Mouse (Mus musculus): ENCODE measurements around the gene Olfr1420.
"Not testable (repeated sequence)": the region's sequence is repeated elsewhere in the genome, so short reads cannot be mapped to it uniquely, and the experiment has no call there.

Olfr1420 gene

GRCm38 (mm10) chr19:11886265-11886664 is at the start of gene Olfr1420:
TSS of gene Olfr1420 (plus strand) at chr19:11886565.
- no peak for DNase-seq (ENCODE audit: low spot score)

DNA sequence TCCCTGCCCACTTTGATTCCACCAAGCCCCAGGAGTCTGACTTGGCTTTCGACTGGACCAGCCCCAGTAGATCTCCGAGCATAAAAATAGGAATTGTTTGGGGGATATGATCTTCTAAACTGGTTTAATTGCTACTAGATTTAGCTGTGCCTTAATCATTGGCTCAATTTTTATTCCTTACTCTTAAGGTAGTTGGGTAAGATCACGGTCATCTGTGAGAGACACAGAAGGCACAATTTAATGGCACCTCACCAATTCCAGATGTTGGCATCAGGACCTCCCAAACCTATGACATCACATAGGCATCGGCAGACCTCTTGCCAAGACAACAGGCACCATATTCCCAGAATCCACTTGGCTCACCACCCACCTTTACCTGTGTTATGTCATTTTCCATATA is 47.2 kb upstream of the Olfr1420 start, which contains the start of gene Olfr1417:
Olfr1417 (minus strand) TSS at position 101 of the 400 bp plus-strand sequence.
- DNase-seq (ENCODE audit: low spot score): no peak

GRCm38 (mm10) chr19:11846333-11846732 is 40.0 kb upstream of the Olfr1420 start:
- DNase-seq (ENCODE audit: low spot score): no peak

- no peak for DNase-seq (ENCODE audit: low spot score)
These were observed 33.7 kb upstream of the Olfr1420 start for GRCm38 (mm10) chr19:11852652-11853051.

DNA sequence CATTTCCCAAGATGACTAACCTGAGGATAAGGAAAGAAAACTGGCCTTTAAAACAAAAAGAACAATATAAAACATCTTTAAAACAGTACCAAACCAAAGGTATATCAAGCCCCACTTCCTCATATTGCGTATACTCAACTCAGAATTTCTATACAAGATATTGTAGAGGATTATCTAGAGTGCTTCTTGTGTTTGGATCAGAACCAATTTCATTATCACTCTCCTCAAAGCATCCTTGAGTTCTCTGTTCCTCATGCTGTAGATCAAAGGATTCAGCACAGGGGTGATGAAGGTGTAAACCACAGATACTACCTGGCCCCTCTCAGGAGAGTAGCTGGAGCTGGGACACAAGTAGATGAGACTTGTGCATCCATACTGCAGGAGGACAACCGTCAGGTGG is 31.5 kb upstream of the Olfr1420 start:
- no peak for DNase-seq (ENCODE audit: low spot score)

- DNase-seq (ENCODE audit: low spot score): no peak
These were observed 29.9 kb upstream of the Olfr1420 start for GRCm38 (mm10) chr19:11856506-11856905.

GRCm38 (mm10) chr19:11860966-11861365 is 25.4 kb upstream of the Olfr1420 start, which contains the start of gene Olfr1418:
TSS of gene Olfr1418 (minus strand) at chr19:11861066.
- no peak for DNase-seq (ENCODE audit: low spot score)

DNA sequence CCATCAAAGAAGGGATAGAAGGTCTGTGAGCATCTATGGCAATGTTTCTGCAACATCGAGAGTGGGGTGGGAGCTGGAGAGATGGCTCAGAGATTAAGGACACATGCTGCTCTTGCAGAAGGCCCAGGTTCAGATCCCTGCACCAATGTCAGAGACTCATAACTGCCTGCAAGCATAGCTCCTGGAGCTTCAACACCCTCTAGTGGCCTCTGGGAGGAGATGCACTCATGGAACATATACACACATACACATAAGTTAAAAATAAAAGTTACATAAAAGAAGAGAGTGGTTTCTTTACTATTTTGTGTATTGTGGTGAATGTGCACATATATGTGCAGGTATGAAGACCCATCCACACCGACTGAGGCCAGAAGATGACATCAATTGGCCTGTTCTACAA is 18.5 kb upstream of the Olfr1420 start:
- no peak for DNase-seq (ENCODE audit: low spot score)

DNA sequence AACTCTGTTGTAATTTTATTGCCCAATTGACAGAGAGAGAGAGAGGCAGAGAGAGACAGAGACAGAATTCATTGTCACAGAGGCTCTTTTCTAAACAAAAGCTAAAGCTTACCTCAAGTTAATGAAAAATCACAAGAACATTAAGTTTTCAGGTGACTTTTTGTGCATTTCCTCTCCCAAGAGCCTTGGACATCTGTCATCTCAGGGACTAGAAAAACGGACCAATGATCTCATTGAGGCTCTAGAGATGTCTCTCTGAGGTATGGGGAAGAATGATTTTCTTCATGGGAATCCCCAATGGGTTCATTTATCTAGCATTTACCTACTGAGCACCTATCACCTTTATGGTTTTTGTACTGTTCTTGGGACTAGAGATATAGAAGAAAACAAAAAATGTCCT is 11.4 kb upstream of the Olfr1420 start, which contains the start of gene Olfr1419:
Olfr1419 (minus strand) TSS at position 101 of the 400 bp plus-strand sequence.
- no peak for DNase-seq (ENCODE audit: low spot score)

DNA sequence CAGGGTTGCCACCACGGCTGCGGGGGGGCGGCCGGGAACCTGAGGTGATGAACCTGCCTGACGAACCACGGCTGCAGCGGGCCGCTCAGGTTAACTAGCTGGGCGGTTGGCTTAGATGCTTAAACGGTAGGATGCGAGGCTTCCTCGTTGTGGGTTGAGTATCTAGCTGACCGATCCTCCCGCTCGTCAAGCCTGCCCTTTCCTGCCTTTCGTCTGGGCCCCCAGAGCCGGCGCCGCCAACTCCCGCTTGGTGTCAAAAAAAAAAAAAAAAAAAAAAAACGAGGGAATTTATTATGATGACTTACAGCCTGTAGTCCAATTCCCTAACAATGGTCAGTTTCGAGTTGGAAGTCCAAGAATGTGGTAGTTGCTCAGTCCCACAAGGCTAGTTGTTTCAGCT is 8.0 kb upstream of the Olfr1420 start:
- not testable (repeated sequence) for DNase-seq (ENCODE audit: low spot score)

DNA sequence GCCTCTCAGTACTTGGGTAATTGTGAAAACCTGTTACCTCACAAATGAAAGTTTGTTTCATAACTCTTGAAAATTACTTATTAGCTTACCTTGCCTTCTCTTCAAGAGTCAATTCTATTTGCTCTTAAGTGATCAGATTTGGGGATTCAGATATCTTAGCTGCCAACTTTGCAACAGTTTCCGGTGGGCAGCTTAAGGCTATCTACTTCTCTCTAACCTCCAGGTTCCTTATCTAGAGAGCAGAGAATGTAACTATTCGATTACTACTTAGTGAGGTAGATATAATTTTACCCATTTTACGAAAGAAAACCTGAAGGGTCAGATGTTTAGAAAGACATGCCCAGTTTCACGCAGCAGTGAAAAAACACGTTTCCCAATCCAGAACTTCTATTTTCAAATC is 24.7 kb downstream of the Olfr1420 start:
- no peak for DNase-seq (ENCODE audit: low spot score)

DNA sequence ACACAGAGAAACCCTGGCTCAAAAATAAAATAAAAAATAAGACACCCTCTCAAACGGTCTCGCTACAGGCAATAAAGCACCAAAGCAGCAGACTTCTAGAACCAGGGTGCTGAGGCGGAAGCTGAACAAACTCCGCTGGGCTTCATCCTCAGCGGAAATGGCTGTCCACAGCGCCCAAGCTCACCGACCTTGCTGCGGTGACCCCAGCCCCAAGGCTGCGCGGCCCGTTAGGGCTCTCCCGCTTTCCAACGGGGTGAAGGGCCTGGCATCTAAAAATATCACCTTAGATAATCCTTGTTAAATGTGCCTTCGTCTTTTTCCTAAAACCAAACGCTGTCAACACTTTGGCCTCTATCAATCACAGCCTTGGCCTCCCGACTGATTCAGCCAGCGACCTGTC is 25.2 kb downstream of the Olfr1420 start:
- DNase-seq (ENCODE audit: low spot score): no peak

- DNase-seq (ENCODE audit: low spot score): peak; percentile 98
These were observed 25.7 kb downstream of the Olfr1420 start, which contains the start of gene Patl1 for GRCm38 (mm10) chr19:11912037-11912532. TSS of gene Patl1 (plus strand) at chr19:11912399.

DNA sequence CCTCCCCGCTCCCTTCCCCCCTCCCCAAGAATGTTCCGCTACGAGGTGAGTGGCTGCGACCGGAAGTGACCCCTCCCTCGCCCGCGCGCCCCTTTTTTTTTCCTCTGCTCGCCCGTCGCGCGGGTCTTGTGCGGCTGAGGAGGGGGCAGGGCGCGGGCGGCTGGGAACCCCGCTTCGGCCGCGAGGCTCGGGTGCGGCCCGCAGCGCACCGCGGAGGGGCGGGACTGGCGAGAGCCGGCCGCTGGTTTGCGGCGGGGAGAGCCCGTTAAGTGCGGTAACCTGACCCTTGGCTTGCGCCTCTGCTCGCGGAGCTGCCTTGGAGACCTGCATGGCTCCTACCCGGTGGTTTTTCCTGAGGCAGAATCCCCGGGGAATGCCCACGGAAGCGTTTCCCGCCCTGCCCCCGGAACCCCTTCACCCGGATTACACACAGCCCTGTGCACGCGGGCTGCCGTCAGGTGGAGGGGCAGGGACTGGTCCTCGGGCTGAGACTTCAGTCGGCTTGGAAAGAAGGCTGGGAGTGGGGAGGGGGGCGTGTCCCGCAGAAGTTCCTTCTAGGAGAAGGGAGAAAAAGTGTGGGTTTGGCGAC is 26.3 kb downstream of the Olfr1420 start:
- peak; percentile 39 for DNase-seq (ENCODE audit: low spot score)

GRCm38 (mm10) chr19:11915804-11916203 is 29.4 kb downstream of the Olfr1420 start:
- DNase-seq (ENCODE audit: low spot score): no peak

GRCm38 (mm10) chr19:11922068-11922467 is 35.7 kb downstream of the Olfr1420 start:
- no peak for DNase-seq (ENCODE audit: low spot score)

DNA sequence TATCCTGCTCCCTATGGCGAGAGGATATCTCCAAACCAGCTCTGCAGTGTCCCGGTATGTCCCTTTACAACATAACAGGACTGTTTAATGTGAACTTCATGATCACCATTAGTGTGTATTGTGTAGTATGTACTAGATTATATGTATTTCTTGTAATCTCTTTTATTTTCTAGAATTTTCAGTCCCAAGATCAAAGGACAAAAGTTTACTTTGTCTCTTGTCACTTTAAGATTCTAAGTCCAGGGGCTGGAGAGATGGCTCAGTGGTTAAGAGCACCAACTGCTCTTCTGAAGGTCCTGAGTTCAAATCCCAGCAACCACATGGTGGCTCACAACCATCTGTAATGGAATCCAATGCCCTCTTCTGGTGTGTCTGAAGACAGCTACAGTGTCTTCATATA is 36.1 kb downstream of the Olfr1420 start:
- not testable (repeated sequence) for DNase-seq (ENCODE audit: low spot score)

- DNase-seq (ENCODE audit: low spot score): no peak
These were observed 40.0 kb downstream of the Olfr1420 start for GRCm38 (mm10) chr19:11926380-11926779.

- no peak for DNase-seq (ENCODE audit: low spot score)
These were observed 41.8 kb downstream of the Olfr1420 start for GRCm38 (mm10) chr19:11928025-11928748.

DNA sequence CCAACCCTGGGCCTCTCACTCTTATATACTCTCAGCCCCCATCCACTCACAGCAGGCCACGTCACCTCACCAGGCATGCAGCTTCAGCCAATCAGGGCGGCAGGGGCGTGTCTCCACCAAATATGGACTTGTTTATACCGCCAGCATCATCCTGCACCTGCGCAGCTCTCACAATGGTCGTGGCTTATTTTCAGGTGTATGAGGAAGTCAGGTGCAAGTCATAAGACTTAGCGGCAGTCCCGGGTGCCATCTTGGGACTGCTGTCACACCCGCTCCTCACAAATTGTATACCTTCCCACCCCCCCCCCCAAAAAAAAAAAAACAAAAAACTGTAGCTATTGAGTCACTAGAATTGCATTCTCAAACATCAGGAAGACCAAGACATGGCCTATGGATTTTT is 60.1 kb downstream of the Olfr1420 start:
- DNase-seq (ENCODE audit: low spot score): not testable (repeated sequence)

Measured in ovary, adult 18-20 months (tissue).